Mouse (Mus musculus) neural tube, embryonic 11.5 days (tissue): ENCODE measurements around the gene Eif3m. TPM values are rescaled to one million over a fixed set of nuclear protein-coding genes. Genes with fewer than 3 reads are reported as not detected.

ENCODE experiments used
- ATAC-seq: fragments of 200-750 bp; cut with Nextera tagmentation; 2 replicates; pipeline ENCODE4 v1.8.0; 2017; ENCODE audit warnings: moderate number of reproducible peaks, mild to moderate bottlenecking, moderate TSS enrichment, moderate library complexity; ENCODE audit not compliant: insufficient read depth, low FRiP score, low TSS enrichment
- DNase-seq: peaks from one replicate; pipeline ENCODE4 v3.0.0-alpha.2; 2015; ENCODE audit warnings: low spot score
- H3K27ac ChIP-seq: fragments of 300-500 bp; sonication (generic); 2 replicates; pipeline ENCODE4 v1.5.1; 2014; ENCODE audit warnings: low read depth, mild to moderate bottlenecking, low read length
- H3K27me3 ChIP-seq: fragments of 300-500 bp; sonication (generic); 2 replicates; pipeline ENCODE4 v1.6.1; 2014; ENCODE audit warnings: mild to moderate bottlenecking, low read length, mixed read lengths; ENCODE audit not compliant: control insufficient read depth, insufficient read depth
- H3K36me3 ChIP-seq: fragments of 300-500 bp; sonication (generic); 2 replicates; pipeline ENCODE4 v1.6.1; 2014; ENCODE audit warnings: mild to moderate bottlenecking, low read length, moderate library complexity, mixed read lengths; ENCODE audit not compliant: control insufficient read depth, insufficient read depth
- H3K4me1 ChIP-seq: fragments of 300-500 bp; sonication (generic); 2 replicates; pipeline ENCODE4 v1.6.1; 2014; ENCODE audit warnings: low read length, mixed read lengths; ENCODE audit not compliant: control insufficient read depth, insufficient read depth
- H3K4me2 ChIP-seq: fragments of 300-500 bp; sonication (generic); 2 replicates; pipeline ENCODE4 v1.6.1; 2014; ENCODE audit warnings: low read depth, mild to moderate bottlenecking, moderate library complexity
- H3K4me3 ChIP-seq: fragments of 300-500 bp; sonication (generic); 2 replicates; pipeline ENCODE4 v1.5.1; 2014; ENCODE audit warnings: low read depth, low read length
- H3K9ac ChIP-seq: fragments of 300-500 bp; sonication (generic); 2 replicates; pipeline ENCODE4 v1.6.1; 2014; ENCODE audit warnings: mild to moderate bottlenecking, low read length
- H3K9me3 ChIP-seq: fragments of 300-500 bp; sonication (generic); 2 replicates; pipeline ENCODE4 v1.6.1; 2016; ENCODE audit warnings: low read length; ENCODE audit not compliant: control insufficient read depth
- WGBS: fragments of 180-500 bp; shearing (Covaris S2); extraction: QIAGEN DNeasy Blood & Tissue Kit; methylation state at CpG from one replicate; pipeline ENCODE4 v1.1.7; 2014; 5-methylcytosine and 5-hydroxymethylcytosine counted together
- polyA plus RNA-seq: library from polyadenylated mRNA; unstranded; fragments of >200 nt; fragmentation: Nextera tagmentation; extraction: Ambion mirVana; gene quantifications from 2 replicates; pipeline ENCODE4 v1.2.1, GENCODE M21; 2014

The Eif3m gene
- polyA plus RNA-seq, 1 experiment from 2014 or later: 282 TPM

GRCm38 (mm10) chr2:104985796-104986195, 31.1 kb downstream of the Eif3m start:
- no peaks in the 10 kb centered on the region for H3K36me3 ChIP-seq
- H3K4me2 ChIP-seq: no peak overlapping the region
- H3K4me1 ChIP-seq: no peaks in the 10 kb centered on the region
- H3K27me3 ChIP-seq: no peaks in the 10 kb centered on the region
- H3K9me3 ChIP-seq: no peaks in the 10 kb centered on the region
- no peak overlapping the region for H3K4me3 ChIP-seq
- no peak for DNase-seq
- H3K27ac ChIP-seq: no peak overlapping the region
- no peak for ATAC-seq
- 69% methylated on average over 3 of the region's 3 CpGs for WGBS
- no peak overlapping the region for H3K9ac ChIP-seq

- ATAC-seq: no peak
- Histone ChIP-seq H3K27me3 (no peaks in the 10 kb centered on the region), H3K9ac (no peak overlapping the region), H3K9me3 (no peaks in the 10 kb centered on the region), H3K4me2 (no peak overlapping the region), H3K4me1 (no peaks in the 10 kb centered on the region), H3K27ac (no peak overlapping the region), H3K36me3 (no peaks in the 10 kb centered on the region), H3K4me3 (no peak overlapping the region)
- 8% methylated on average over 2 of the region's 2 CpGs for WGBS
- no peak for DNase-seq
Measured at GRCm38 (mm10) chr2:104981712-104982111, 35.2 kb downstream of the Eif3m start.

GRCm38 (mm10) chr2:104964492-104964891, 52.4 kb downstream of the Eif3m start:
- Histone ChIP-seq H3K4me2 (no peak overlapping the region), H3K4me3 (no peak overlapping the region), H3K9me3 (no peaks in the 10 kb centered on the region), H3K27me3 (no peaks in the 10 kb centered on the region), H3K4me1 (no peaks in the 10 kb centered on the region), H3K9ac (no peak overlapping the region), H3K36me3 (no peaks in the 10 kb centered on the region), H3K27ac (no peak overlapping the region)
- WGBS: 18% methylated on average over 1 of the region's 1 CpGs
- ATAC-seq: no peak
- no peak for DNase-seq

Other genes with a start within 250 kb of the Eif3m start
- 13.9 and 14.8 TPM in 2 replicates for gene Qser1, start 200.3 kb downstream of the Eif3m start, polyA plus RNA-seq
- gene Prrg4, start 167.2 kb downstream of the Eif3m start, polyA plus RNA-seq: 0.17 and 0.43 TPM in 2 replicates
- gene Ccdc73, start 149.3 kb downstream of the Eif3m start, polyA plus RNA-seq: 7.1 and 7.7 TPM in 2 replicates
- gene Gm11060, start 74.9 kb upstream of the Eif3m start, polyA plus RNA-seq: not detected in 2 replicates
- 1.3 and 3.3 TPM in 2 replicates for gene Wt1, start 109.4 kb upstream of the Eif3m start, polyA plus RNA-seq
- gene Them7, start 207.2 kb upstream of the Eif3m start, polyA plus RNA-seq: 0.73 and 0.84 TPM in 2 replicates